In the genomic region with DNA sequence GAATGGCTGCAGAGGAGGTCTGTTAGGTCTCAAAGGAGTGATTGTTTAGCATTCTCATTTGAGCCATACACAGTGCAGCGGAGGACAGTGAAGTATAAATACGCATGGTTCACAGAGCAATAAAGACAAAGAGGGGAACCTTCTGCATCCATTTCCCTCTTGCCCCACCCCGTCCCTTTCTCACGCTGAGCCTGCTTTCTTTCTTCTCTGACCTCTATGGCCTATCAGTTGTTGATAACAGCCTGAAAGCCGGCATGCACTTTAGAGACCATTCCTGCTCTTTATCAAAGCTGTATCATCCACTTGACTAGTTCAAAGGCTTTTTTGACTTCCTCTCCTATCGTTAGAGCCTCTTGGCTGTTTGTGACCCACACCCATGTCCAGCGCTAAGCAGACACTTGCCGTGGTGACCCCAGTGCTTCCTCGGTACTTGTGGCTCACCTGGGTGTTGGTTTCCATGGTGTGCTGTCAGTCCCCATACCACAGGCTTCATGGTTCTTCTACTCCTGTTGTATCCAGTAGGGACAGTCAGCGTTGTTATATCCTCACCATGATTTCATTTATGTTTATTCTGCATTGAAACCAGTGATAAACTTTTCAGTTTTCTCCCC, we compare ENCODE assay signal across 24 mouse cellular contexts.
DNase-seq lines count a peak whose midpoint lies in the region; ATAC-seq and TF ChIP-seq lines count a peak whose summit lies in the region.
"Had no signal": no experiment of that assay in that cellular context is flagged by ENCODE, and none has a peak within 500 bp of the region (broad histone marks: within the 10 kb centered on the region; RNA-seq: fewer than 3 reads in every experiment).

No protein-coding gene starts in this region.

- intact Hi-C loops in heart, postnatal 25 days (cut with DNase I), result no loop called here

- 0 out of 2 replicates have a peak, but pooled peaks cover 2% of the 10 kb centered on the region for H3K27me3 ChIP-seq in heart, embryonic 12.5 days (replicated peaks)
- no peaks in the 10 kb centered on the region for H3K27me3 ChIP-seq in hindbrain, embryonic 11.5 days (ENCODE audit: control insufficient read depth, insufficient read depth, low read length)
- H3K27me3 ChIP-seq in hindbrain, postnatal 0 days (ENCODE audit: insufficient read depth, low read length), result no peaks in the 10 kb centered on the region
- H3K27me3 ChIP-seq in intestine, embryonic 14.5 days (replicated peaks; ENCODE audit: control insufficient read depth, insufficient read depth, low read length), result no peaks in the 10 kb centered on the region
- H3K27me3 ChIP-seq in stomach, embryonic 16.5 days (ENCODE audit: control insufficient read depth, insufficient read depth, low read length), result no peaks in the 10 kb centered on the region
- H3K27me3 ChIP-seq: CH12.LX; embryonic facial prominence, embryonic 12.5 days; hindbrain, embryonic 15.5 days; midbrain, embryonic 15.5 days had no signal

- H3K27ac ChIP-seq in heart, embryonic 12.5 days (ENCODE audit: poor library complexity, severe bottlenecking), result no peak overlapping the region
- H3K27ac ChIP-seq in hindbrain, embryonic 11.5 days (ENCODE audit: low read depth, low read length), result no peak overlapping the region
- H3K27ac ChIP-seq in hindbrain, postnatal 0 days, result no peak overlapping the region
- H3K27ac ChIP-seq in intestine, embryonic 14.5 days (ENCODE audit: low read depth), result no peak overlapping the region
- peak overlapping the region; percentile 66 for H3K27ac ChIP-seq in stomach, embryonic 16.5 days (ENCODE audit: low read length)
- H3K27ac ChIP-seq: embryonic facial prominence, embryonic 12.5 days; hindbrain, embryonic 15.5 days; left cerebral cortex, adult 2 months; limb, embryonic 10.5 days; midbrain, embryonic 15.5 days had no signal

- no peak overlapping the region for H3K9ac ChIP-seq in heart, embryonic 12.5 days
- H3K9ac ChIP-seq in hindbrain, embryonic 11.5 days (ENCODE audit: low read depth, low read length), result no peak overlapping the region
- no peak overlapping the region for H3K9ac ChIP-seq in hindbrain, postnatal 0 days (replicated peaks; ENCODE audit: low read length)
- H3K9ac ChIP-seq in intestine, embryonic 14.5 days (ENCODE audit: low read length), result no peak overlapping the region
- no peak overlapping the region for H3K9ac ChIP-seq in stomach, embryonic 16.5 days (ENCODE audit: low read length)
- H3K9ac ChIP-seq: embryonic facial prominence, embryonic 12.5 days; hindbrain, embryonic 15.5 days; liver, postnatal 0 days; midbrain, embryonic 15.5 days had no signal

- H3K9me3 ChIP-seq in heart, embryonic 12.5 days (replicated peaks), result no peaks in the 10 kb centered on the region
- H3K9me3 ChIP-seq in hindbrain, embryonic 11.5 days (ENCODE audit: control insufficient read depth, low read length), result no peaks in the 10 kb centered on the region
- no peaks in the 10 kb centered on the region for H3K9me3 ChIP-seq in hindbrain, postnatal 0 days (ENCODE audit: low read length)
- H3K9me3 ChIP-seq in intestine, embryonic 14.5 days (ENCODE audit: control insufficient read depth, low read length), result no peaks in the 10 kb centered on the region
- no peaks in the 10 kb centered on the region for H3K9me3 ChIP-seq in stomach, embryonic 16.5 days (replicated peaks; ENCODE audit: control insufficient read depth, low read length)
- H3K9me3 ChIP-seq: embryonic facial prominence, embryonic 12.5 days; hindbrain, embryonic 15.5 days; limb, embryonic 10.5 days; midbrain, embryonic 15.5 days had no signal

- no peaks in the 10 kb centered on the region for H3K36me3 ChIP-seq in heart, embryonic 12.5 days
- no peaks in the 10 kb centered on the region for H3K36me3 ChIP-seq in hindbrain, embryonic 11.5 days (ENCODE audit: control insufficient read depth, insufficient read depth, low read length)
- no peaks in the 10 kb centered on the region for H3K36me3 ChIP-seq in hindbrain, postnatal 0 days (ENCODE audit: insufficient read depth, low read length)
- H3K36me3 ChIP-seq in intestine, embryonic 14.5 days (ENCODE audit: control insufficient read depth, insufficient read depth, low read length), result no peaks in the 10 kb centered on the region
- H3K36me3 ChIP-seq in stomach, embryonic 16.5 days (ENCODE audit: control insufficient read depth, insufficient read depth, low read length), result no peaks in the 10 kb centered on the region
- H3K36me3 ChIP-seq: embryonic facial prominence, embryonic 12.5 days; hindbrain, embryonic 15.5 days; limb, embryonic 10.5 days; midbrain, embryonic 15.5 days had no signal

- no peak for DNase-seq in heart, postnatal 25 days (ENCODE audit: low spot score)
- DNase-seq in hindbrain, embryonic 11.5 days (ENCODE audit: low spot score), result peak; percentile 4
- no peak for DNase-seq in hindbrain, postnatal 0 days (ENCODE audit: low spot score)
- DNase-seq in intestine, embryonic 14.5 days (ENCODE audit: low spot score), result peak; percentile 53
- DNase-seq in frontal cortex, postnatal 36 days (ENCODE audit: low spot score in 2 of 2), result no peak
- DNase-seq in adrenal gland, adult 2 months, result no peak
- DNase-seq: cerebellum, adult 18-20 months; cerebellum, postnatal 36 days; gastrocnemius, postnatal 36 days; kidney, adult 2 months; kidney, postnatal 10 days; liver, postnatal 0 days; right cerebral cortex, postnatal 25 days had no signal

- peak; percentile 48; the same call in 1 of the 2 replicates for ATAC-seq in heart, embryonic 12.5 days (ENCODE audit: insufficient number of reproducible peaks, low FRiP score)
- ATAC-seq in hindbrain, embryonic 11.5 days (ENCODE audit: low FRiP score), result peak; percentile 38; the same call in 1 of the 2 replicates
- ATAC-seq in hindbrain, postnatal 0 days, result no peak
- 0 out of 2 replicates have a peak, but pooled peaks have one; percentile 50 for ATAC-seq in intestine, embryonic 14.5 days (replicated peaks; ENCODE audit: low FRiP score, low TSS enrichment, low read depth)
- ATAC-seq in stomach, embryonic 16.5 days (ENCODE audit: insufficient read depth, low FRiP score), result no peak
- ATAC-seq: forebrain, embryonic 14.5 days; liver, postnatal 0 days; midbrain, embryonic 15.5 days had no signal

- TF ChIP-seq CTCF in hindbrain, postnatal 0 days (IDR thresholded peaks at IDR 0.05; ENCODE audit: low read depth), result no peak

- no peak overlapping the region for H3K4me3 ChIP-seq in heart, embryonic 12.5 days
- H3K4me3 ChIP-seq in hindbrain, embryonic 11.5 days (ENCODE audit: low read depth, low read length), result no peak overlapping the region
- H3K4me3 ChIP-seq in hindbrain, postnatal 0 days (ENCODE audit: low read length), result no peak overlapping the region
- H3K4me3 ChIP-seq in intestine, embryonic 14.5 days (ENCODE audit: low read depth, low read length), result no peak overlapping the region
- H3K4me3 ChIP-seq in stomach, embryonic 16.5 days (replicated peaks; ENCODE audit: low read length), result no peak overlapping the region
- H3K4me3 ChIP-seq: embryonic facial prominence, embryonic 12.5 days; erythroblast, embryonic 14.5 days; hindbrain, embryonic 15.5 days; left cerebral cortex, adult 2 months; limb, embryonic 10.5 days; midbrain, embryonic 15.5 days; myocyte had no signal

- H3K4me1 ChIP-seq in heart, embryonic 12.5 days (replicated peaks), result peaks cover 28% of the 10 kb centered on the region
- no peaks in the 10 kb centered on the region for H3K4me1 ChIP-seq in hindbrain, embryonic 11.5 days (replicated peaks; ENCODE audit: control insufficient read depth, insufficient read depth, low read length)
- H3K4me1 ChIP-seq in hindbrain, postnatal 0 days (ENCODE audit: insufficient read depth, low read length), result no peaks in the 10 kb centered on the region
- H3K4me1 ChIP-seq in intestine, embryonic 14.5 days (replicated peaks; ENCODE audit: control insufficient read depth, insufficient read depth, low read length), result peaks cover 4% of the 10 kb centered on the region; the same call in 1 of the 2 replicates
- H3K4me1 ChIP-seq in stomach, embryonic 16.5 days (ENCODE audit: control insufficient read depth, insufficient read depth, low read length), result peaks cover 4% of the 10 kb centered on the region; the same call in 1 of the 2 replicates
- H3K4me1 ChIP-seq: embryonic facial prominence, embryonic 12.5 days; hindbrain, embryonic 15.5 days; limb, embryonic 10.5 days; midbrain, embryonic 15.5 days had no signal

- peak overlapping the region; percentile 52 for H3K4me2 ChIP-seq in heart, embryonic 12.5 days
- no peak overlapping the region for H3K4me2 ChIP-seq in hindbrain, embryonic 11.5 days (replicated peaks; ENCODE audit: low read depth, low read length)
- H3K4me2 ChIP-seq in hindbrain, postnatal 0 days (ENCODE audit: low read depth, low read length), result no peak overlapping the region
- no peak overlapping the region for H3K4me2 ChIP-seq in intestine, embryonic 14.5 days (ENCODE audit: low read length)
- no peak overlapping the region for H3K4me2 ChIP-seq in stomach, embryonic 16.5 days (ENCODE audit: low read depth, low read length)
- H3K4me2 ChIP-seq: embryonic facial prominence, embryonic 12.5 days; hindbrain, embryonic 15.5 days; midbrain, embryonic 15.5 days had no signal

- WGBS in heart, embryonic 12.5 days, result 8% methylated on average over 10 of the region's 10 CpGs
- 29% methylated on average over 10 of the region's 10 CpGs for WGBS in hindbrain, embryonic 11.5 days
- 30% methylated on average over 10 of the region's 10 CpGs for WGBS in hindbrain, postnatal 0 days
- whole genome bisulfite sequencing in intestine, embryonic 14.5 days, result 14% methylated on average over 10 of the region's 10 CpGs
- WGBS in stomach, embryonic 16.5 days, result 25% methylated on average over 10 of the region's 10 CpGs

Comparison
In these comparisons a context has a peak if more than half of its experiments do, and no peak if none do; other contexts are left out.
1. ATAC-seq: peak in heart, embryonic 12.5 days (single experiment), hindbrain, embryonic 11.5 days (single experiment) and intestine, embryonic 14.5 days (single experiment); none in hindbrain, postnatal 0 days (single experiment) and stomach, embryonic 16.5 days (single experiment).
2. DNase-seq: peak in hindbrain, embryonic 11.5 days (single experiment) and intestine, embryonic 14.5 days (single experiment); none in heart, postnatal 25 days (single experiment), hindbrain, postnatal 0 days (single experiment), frontal cortex, postnatal 36 days (0 of 2) and adrenal gland, adult 2 months (single experiment).